Mouse (Mus musculus) brain, adult 2 months (tissue): ENCODE data around the gene Cntnap1.

Experiments used
- DNase-seq: peaks from one replicate; pipeline ENCODE4 v3.0.0; 2011; ENCODE audit warnings: low read depth, low spot score

Gene Cntnap1

GRCm38 (mm10) chr11:101169301-101170107 is 819 bp upstream of the Cntnap1 start:
- DNase-seq, result peak; percentile 54

DNA sequence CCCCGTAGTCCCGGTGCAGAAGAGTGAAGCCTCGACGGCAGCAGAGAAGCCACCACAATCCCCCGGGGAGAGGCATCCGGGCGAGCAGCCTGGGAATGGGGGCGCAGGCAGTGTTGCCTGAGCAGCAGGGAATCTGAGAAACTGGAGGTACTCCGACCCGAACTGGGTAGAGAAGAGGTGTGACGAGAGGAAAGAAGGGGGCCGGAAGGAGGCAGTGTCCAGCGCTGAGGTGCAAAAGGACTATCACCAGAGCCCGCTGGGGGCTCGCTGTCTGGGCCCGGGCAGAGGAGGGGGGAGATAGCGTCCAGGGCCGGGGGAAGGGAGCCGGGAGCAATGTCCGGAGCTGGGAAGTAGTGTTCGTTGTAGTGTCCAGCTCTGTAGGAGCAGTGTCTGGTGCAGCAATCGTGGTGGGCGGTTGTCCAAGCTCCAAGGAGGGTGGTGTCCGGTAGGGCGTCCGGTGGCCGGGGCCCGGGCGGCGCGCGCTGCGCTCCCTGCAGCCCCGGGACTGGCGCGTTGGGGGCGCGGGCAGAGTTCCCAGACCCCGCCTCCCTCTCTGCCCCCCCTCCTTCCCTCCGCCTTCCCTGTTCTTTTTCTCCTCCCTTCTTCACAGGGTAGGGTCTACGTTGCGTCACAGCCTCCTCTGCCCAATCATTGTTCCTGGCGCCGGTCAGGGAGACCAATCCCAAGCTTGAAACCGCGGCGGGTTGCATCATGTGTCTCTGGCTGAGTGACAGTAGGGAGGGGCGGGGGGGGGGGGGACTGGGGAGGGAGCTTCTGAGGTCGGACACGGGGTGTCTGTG is 688 bp downstream of the Cntnap1 start, which contains the start of gene Plekhh3:
Plekhh3 (minus strand) TSS at position 541 of the 800 bp plus-strand sequence.
- peak; percentile 100 for DNase-seq

DNA sequence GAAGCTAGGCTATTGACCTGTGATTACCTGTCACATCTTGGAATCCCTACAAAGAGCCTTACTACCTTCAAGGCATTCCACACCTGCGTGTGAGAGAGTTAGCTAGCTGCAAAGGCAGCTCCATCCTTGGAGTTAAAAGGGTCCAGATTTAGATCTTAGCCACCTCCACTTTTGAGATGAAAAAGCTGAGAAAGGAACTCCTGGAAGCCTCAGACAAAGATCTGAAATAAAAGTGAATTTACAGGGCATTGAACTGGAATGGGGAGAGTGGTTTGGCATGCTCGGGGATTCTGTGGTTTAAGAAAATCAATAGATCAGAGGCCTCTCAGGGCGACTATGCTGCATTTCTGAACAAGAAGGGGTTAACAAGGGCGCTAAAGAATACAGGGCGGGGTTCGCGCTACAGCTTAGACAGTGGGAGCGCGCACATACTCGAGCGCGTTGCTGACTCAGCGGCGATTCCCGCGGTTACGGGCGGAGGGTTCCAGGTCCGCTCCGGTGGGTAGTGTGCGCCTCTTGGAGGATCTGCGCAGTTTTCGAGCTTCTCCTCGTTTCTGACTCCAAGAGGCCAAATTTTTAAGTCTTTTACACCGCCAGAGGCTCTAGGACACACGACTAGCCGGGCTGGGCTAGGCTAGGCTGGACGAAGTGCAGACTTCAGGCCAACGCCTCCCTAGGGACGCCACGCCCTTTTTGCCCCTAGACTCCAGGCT is 1.6 kb downstream of the Cntnap1 start:
- peak; percentile 93 for DNase-seq

- DNase-seq, result no peak
These were observed 2.1 kb downstream of the Cntnap1 start for GRCm38 (mm10) chr11:101172434-101172815.

- peak; percentile 45 for DNase-seq
These were observed 2.8 kb downstream of the Cntnap1 start for GRCm38 (mm10) chr11:101173112-101173511.

DNA sequence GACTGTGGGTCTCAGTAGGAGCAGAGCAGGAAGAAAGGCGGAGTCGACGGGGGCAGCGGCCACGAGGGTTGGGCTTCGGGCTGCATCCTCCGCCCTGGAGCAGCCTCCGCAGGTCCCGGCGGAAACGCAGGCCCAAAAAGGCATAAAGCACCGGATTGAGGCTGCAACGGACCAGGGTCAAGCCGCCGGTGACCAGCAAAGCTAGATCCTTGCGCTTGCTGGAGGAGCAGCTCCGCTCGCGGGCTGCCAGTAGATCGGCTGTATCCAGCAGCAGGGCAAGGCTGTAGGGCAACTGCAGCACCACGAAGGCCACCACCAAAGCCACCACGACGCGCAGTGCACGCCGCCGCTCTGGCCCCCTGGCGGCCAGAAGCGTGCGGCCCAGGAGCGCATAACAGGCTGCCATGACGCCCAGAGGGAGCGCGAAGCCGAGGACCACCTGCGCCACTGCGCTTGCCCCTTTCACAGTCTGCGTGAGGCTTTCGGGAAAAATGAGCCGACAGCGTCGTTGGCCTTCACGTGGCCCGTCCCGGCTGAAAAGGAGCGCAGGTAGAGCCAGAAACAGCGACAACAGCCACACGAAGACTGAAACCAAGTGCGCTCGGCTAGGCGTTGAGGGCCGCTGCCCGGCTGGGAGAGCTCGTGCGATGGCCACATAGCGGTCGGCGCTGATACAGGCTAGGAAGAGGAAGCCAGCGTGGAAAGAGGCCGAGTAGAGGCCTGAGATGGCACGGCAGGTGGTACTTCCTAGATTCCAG is 3.5 kb downstream of the Cntnap1 start:
- peak; percentile 86 for DNase-seq

- peak; percentile 44 for DNase-seq
These were observed 4.0 kb downstream of the Cntnap1 start for GRCm38 (mm10) chr11:101174389-101174745.

DNA sequence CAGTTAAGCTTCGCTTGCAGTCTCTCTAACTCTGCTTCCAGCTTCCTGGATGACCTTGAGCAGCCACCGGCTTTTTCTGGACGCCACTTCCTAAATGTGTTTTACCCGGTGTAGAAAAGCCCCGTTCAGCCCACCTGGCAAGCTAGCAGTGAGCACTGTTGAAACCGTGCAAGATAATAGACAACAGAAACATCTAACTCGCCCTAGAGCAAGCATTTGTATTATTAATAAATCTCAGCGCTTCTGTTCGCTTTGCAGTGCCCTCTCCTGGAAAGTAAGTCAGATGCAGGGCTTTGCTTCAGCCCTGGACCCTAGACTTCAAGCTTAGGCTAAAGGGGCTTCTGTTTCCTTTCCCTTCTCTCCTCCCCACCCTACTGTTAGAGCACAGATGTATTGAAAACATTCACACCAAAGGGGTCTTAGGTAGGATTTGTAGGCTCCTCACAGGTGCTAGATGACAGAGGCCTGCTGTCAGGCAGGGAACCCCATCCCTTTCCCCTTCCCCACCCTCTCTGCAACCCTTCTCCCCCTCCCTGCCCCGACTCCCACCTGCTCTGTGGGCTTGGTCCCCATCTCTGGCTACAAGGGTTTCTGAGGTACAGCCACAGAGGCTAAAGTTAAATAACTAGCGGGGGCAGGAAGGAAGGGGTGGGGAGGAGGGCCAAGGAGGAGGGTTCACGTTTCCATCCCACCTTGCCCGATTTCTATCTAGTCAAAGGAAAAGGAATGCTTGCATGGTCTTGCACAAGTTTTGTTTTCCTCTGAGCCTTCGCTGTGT is 4.7 kb downstream of the Cntnap1 start, which contains the start of gene Ccr10:
Ccr10 (minus strand) TSS at position 593 of the 778 bp plus-strand sequence.
- DNase-seq, result peak; percentile 80

DNA sequence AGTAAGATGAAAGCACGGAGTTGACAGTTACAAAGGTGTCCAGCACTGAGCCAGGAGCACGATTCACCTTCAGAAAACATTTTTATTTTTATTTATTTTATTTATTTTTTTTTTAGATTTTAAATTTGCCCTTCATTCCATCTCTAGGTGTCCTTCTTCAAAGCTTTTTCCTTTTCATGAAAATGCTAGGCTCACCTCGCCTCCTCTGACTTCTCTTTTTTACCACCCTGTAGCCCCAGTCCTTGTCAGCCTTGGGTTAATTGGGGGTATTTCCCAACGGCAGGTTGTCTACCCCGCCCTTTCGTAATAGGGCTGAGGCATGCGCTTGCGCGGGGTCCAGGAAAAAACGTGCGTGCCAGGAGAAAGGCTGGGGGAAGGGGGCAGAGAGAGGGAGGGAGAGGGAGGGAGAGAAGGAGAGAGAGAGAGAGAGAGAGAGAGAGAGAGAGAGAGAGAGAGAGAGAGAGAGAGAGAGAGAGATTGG is 5.4 kb downstream of the Cntnap1 start:
- DNase-seq, result peak; percentile 93

GRCm38 (mm10) chr11:101176117-101176691 is 5.9 kb downstream of the Cntnap1 start:
- peak; percentile 77 for DNase-seq

DNA sequence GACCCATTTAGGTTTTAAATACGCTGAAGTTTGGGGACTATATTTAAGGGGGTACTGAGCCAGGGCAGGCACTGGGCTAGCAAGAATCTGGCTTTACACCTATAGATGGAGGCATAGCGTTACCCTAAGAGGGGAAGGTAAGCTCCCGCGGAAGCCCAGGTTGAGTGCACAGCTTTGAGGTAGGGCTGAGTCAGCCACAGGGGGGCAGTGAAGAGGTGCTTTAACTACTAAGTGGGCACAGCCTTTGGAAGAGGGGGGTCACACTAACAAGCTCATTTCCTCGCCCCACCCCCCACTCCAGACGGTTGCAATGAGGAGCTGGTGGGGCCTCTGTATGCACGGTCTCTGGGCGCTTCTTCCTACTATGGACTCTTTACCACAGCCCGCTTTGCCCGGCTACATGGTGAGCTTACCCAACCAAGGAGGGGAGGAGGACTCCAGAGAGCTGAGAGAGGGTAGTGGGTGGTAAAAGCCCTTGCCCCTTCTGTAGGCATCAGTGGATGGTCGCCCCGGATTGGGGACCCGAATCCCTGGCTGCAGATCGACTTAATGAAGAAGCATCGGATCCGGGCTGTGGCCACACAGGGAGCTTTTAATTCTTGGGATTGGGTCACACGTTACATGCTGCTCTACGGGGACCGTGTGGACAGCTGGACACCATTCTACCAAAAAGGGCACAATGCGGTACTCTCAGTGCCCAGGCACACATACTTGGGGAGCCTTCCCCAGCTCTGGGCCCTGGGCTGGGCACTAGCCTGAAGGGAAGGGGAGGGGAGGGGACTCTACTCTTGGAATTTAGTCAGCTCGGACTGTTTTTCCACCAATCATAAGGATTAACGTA is 6.8 kb downstream of the Cntnap1 start:
- peak; percentile 96 for DNase-seq

GRCm38 (mm10) chr11:101178061-101179058 is 8.0 kb downstream of the Cntnap1 start:
- peak; percentile 30 for DNase-seq

DNA sequence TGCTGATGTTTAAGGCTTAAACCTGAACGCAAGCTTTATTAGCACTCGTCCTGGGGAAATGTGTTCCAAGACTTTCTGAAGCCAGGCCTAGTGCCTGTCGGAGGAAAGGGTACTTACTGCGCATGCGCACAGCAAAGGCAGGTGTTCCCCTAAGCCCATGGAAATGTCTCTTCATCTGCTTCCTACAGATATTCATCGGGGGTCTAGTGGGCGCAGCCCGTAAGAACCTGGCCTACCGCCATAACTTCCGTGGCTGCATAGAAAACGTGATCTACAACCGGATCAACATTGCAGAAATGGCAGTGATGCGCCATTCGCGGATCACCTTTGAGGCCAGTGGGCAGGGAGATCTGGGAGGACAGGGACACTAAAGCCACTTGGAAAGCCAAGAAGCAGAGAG is 9.0 kb downstream of the Cntnap1 start:
- peak; percentile 64 for DNase-seq

- no peak for DNase-seq
These were observed 9.9 kb downstream of the Cntnap1 start for GRCm38 (mm10) chr11:101180261-101180660.

DNA sequence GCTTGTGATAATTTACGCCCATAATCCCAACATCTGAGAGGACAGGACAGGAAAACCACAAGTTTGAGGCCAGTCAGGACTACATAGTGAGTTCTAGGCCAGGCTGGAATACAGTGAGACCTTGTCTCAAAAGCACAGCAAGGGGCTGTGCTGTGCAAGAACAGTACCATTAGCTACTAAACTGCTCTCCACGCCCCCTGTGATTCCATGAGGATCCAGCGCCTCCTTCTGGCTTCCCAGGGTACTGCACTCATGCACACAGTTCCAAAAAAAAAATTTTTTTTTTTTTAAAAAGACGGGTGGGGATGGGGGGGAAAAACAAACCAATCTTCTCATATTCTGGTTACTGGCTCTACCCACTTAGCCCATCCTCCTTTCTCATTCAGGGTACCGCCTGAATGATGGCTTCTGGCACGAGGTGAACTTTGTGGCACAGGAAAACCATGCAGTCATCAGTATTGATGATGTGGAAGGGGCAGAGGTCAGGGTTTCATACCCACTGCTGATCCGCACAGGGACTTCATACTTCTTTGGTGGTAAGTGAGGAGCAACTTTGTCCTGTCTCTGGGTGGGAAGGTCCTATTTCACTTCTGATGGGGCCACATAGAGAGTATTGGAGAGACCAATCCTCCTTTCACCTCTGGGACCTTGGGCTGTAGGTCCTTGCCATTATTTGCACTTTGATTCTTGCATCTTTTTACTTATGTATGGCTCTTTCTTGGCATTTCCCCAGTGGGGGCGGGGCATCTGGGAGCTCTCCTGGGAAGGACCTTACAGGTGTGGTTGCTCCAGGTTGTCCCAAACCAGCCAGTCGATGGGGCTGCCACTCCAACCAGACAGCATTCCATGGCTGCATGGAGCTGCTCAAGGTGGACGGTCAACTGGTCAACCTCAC is 10.8 kb downstream of the Cntnap1 start:
- DNase-seq, result peak; percentile 76

- no peak for DNase-seq
These were observed 11.6 kb downstream of the Cntnap1 start for GRCm38 (mm10) chr11:101181961-101182360.
